Mouse (Mus musculus) spleen, adult 2 months (tissue): ENCODE results near the gene Gls2. TPM values are rescaled to one million over a fixed set of nuclear protein-coding genes. Genes with fewer than 3 reads are reported as not detected.
A peak's percentile ranks its signal among the peaks of the same experiment; 100 is the strongest.
"Not testable (repeated sequence)": the region's sequence is repeated elsewhere in the genome, so short reads cannot be mapped to it uniquely, and the experiment has no call there.

Experiments
- DNase-seq, 2 experiments: peaks; one replicate each; pipeline versions ENCODE4 v3.0.0 to v3.0.0-alpha.2; 2012 to 2021; ENCODE audit warnings: low spot score in 2 of 2, low read depth in 1 of 2
- H3K27ac ChIP-seq: fragments of 200-500 bp; 2 replicates; pipeline ENCODE4 v1.5.1; 2012; ENCODE audit warnings: low read length, inconsistent platforms; ENCODE audit not compliant: insufficient read depth
- H3K27me3 ChIP-seq: fragments of 200-500 bp; 2 replicates; pipeline ENCODE4 v1.6.1; 2012; ENCODE audit warnings: mild to moderate bottlenecking, moderate library complexity, low read length, inconsistent platforms; ENCODE audit not compliant: control insufficient read depth, insufficient read depth
- H3K36me3 ChIP-seq: fragments of 200-500 bp; 2 replicates; pipeline ENCODE4 v1.6.1; 2012; ENCODE audit warnings: mild to moderate bottlenecking, low read length, inconsistent platforms; ENCODE audit not compliant: control insufficient read depth, insufficient read depth
- H3K4me1 ChIP-seq: fragments of 200-500 bp; 2 replicates; pipeline ENCODE4 v1.6.1; 2011; ENCODE audit warnings: inconsistent platforms; ENCODE audit not compliant: control insufficient read depth, insufficient read depth, insufficient read length
- H3K4me3 ChIP-seq: fragments of 200-500 bp; 2 replicates; pipeline ENCODE4 v1.5.1; 2011; ENCODE audit warnings: mild to moderate bottlenecking, inconsistent platforms; ENCODE audit not compliant: insufficient read depth, insufficient read length; ENCODE audit errors: extremely low read depth
- CTCF ChIP-seq: fragments of 200-500 bp; IDR thresholded peaks from 2 replicates; pipeline ENCODE4 v1.5.1; 2011; ENCODE audit warnings: mild to moderate bottlenecking, inconsistent platforms; ENCODE audit not compliant: insufficient read depth, insufficient read length, insufficient replicate concordance; ENCODE audit errors: extremely low read depth
- POLR2A ChIP-seq: fragments of 200-500 bp; IDR thresholded peaks from 2 replicates; pipeline ENCODE4 v1.6.1; 2011; ENCODE audit warnings: low read depth, low read length, inconsistent platforms
- WGBS: fragments of 180-500 bp; shearing (Covaris S2); methylation state at CpG from one replicate; pipeline ENCODE4 v1.1.7; 2018; 5-methylcytosine and 5-hydroxymethylcytosine counted together
- polyA plus RNA-seq: library from polyadenylated mRNA; depleted of rRNA; stranded (reverse); fragments of >200 nt; gene quantifications from 2 replicates; pipeline ENCODE4 v1.2.3, GENCODE M21; 2012; rRNA removed

Gls2 gene
- polyA plus RNA-seq, result 4.7 and 6.6 TPM in 2 replicates

- peaks cover 6% of the 10 kb centered on the region for H3K4me1 ChIP-seq
- H3K4me3 ChIP-seq, result peak within 1 kb of the TSS; percentile 65
- H3K27ac ChIP-seq, result no peak within 1 kb of the TSS
- no peaks in the 10 kb centered on the region for H3K36me3 ChIP-seq
- TF ChIP-seq CTCF, result no peak
- TF ChIP-seq POLR2A, result no peak
- WGBS, result 1% methylated on average over 46 of the region's 46 CpGs
- peaks cover 13% of the 10 kb centered on the region for H3K27me3 ChIP-seq
- DNase-seq, result peak; percentile 34 to 77
Measured at GRCm38 (mm10) chr10:128194024-128194550, at the start of gene Gls2. TSS of gene Gls2 (plus strand) at chr10:128194457.

- WGBS, result 88% methylated on average over 2 of the region's 2 CpGs
- DNase-seq, result no peak
- TF ChIP-seq CTCF (no peak), POLR2A (no peak)
Measured at GRCm38 (mm10) chr10:128144961-128145360, 49.3 kb upstream of the Gls2 start.

GRCm38 (mm10) chr10:128148789-128149365 lies 45.4 kb upstream of the Gls2 start:
- no peak overlapping the region for H3K27ac ChIP-seq
- H3K4me1 ChIP-seq, result no peaks in the 10 kb centered on the region
- H3K27me3 ChIP-seq, result no peaks in the 10 kb centered on the region
- TF ChIP-seq CTCF, result no peak
- TF ChIP-seq POLR2A, result no peak
- 91% methylated on average over 5 of the region's 5 CpGs for WGBS
- no peak for DNase-seq
- H3K36me3 ChIP-seq, result peaks cover 6% of the 10 kb centered on the region
- no peak overlapping the region for H3K4me3 ChIP-seq

More at GRCm38 (mm10) chr10:128144961-128145360, 49.3 kb upstream of the Gls2 start:
- Histone ChIP-seq H3K27me3 (no peaks in the 10 kb centered on the region), H3K4me3 (no peak overlapping the region), H3K27ac (no peak overlapping the region), H3K36me3 (peaks cover 5% of the 10 kb centered on the region), H3K4me1 (no peaks in the 10 kb centered on the region)

GRCm38 (mm10) chr10:128149592-128149991 lies 44.7 kb upstream of the Gls2 start:
- Histone ChIP-seq H3K4me3 (no peak overlapping the region), H3K27me3 (no peaks in the 10 kb centered on the region), H3K27ac (0 out of 2 replicates have a peak overlapping the region, but pooled peaks have one; percentile 32), H3K4me1 (no peaks in the 10 kb centered on the region), H3K36me3 (peaks cover 5% of the 10 kb centered on the region)
- WGBS, result 18% methylated on average over 5 of the region's 5 CpGs
- DNase-seq, result peak in 1 of 2 experiments; percentile 23
- TF ChIP-seq POLR2A, result no peak
- TF ChIP-seq CTCF, result peak; percentile 26; the same call in 1 of the 2 replicates

- WGBS, result 93% methylated on average over 14 of the region's 14 CpGs
- H3K27ac ChIP-seq, result no peak overlapping the region
- peaks cover 5% of the 10 kb centered on the region for H3K36me3 ChIP-seq
- DNase-seq, result no peak
- no peaks in the 10 kb centered on the region for H3K4me1 ChIP-seq
- TF ChIP-seq POLR2A (no peak), CTCF (no peak)
- H3K4me3 ChIP-seq, result no peak overlapping the region
- no peaks in the 10 kb centered on the region for H3K27me3 ChIP-seq
Measured at GRCm38 (mm10) chr10:128150941-128151340, 43.3 kb upstream of the Gls2 start.

- Histone ChIP-seq H3K4me1 (no peaks in the 10 kb centered on the region), H3K36me3 (peaks cover 2% of the 10 kb centered on the region; the same call in 1 of the 2 replicates), H3K4me3 (no peak overlapping the region), H3K27ac (no peak overlapping the region), H3K27me3 (no peaks in the 10 kb centered on the region)
- DNase-seq, result no peak
- TF ChIP-seq CTCF (no peak), POLR2A (no peak)
- 80% methylated on average over 3 of the region's 3 CpGs for WGBS
Measured at GRCm38 (mm10) chr10:128153978-128154377, 40.3 kb upstream of the Gls2 start.

- not testable (repeated sequence) for DNase-seq, H3K27me3 ChIP-seq, H3K4me1 ChIP-seq, H3K4me3 ChIP-seq, H3K36me3 ChIP-seq, H3K27ac ChIP-seq
- WGBS, result 90% methylated on average over 3 of the region's 3 CpGs
Measured at GRCm38 (mm10) chr10:128165726-128166125, 28.5 kb upstream of the Gls2 start.
